Mouse (Mus musculus): ENCODE measurements around the gene Flywch1. TPM values are rescaled to one million over a fixed set of nuclear protein-coding genes. Genes with fewer than 3 reads are reported as not detected.

Flywch1 gene
- 45.9 and 68.9 TPM in 2 replicates for polyA plus RNA-seq (2012; ENCODE audit: low replicate concordance)

DNA sequence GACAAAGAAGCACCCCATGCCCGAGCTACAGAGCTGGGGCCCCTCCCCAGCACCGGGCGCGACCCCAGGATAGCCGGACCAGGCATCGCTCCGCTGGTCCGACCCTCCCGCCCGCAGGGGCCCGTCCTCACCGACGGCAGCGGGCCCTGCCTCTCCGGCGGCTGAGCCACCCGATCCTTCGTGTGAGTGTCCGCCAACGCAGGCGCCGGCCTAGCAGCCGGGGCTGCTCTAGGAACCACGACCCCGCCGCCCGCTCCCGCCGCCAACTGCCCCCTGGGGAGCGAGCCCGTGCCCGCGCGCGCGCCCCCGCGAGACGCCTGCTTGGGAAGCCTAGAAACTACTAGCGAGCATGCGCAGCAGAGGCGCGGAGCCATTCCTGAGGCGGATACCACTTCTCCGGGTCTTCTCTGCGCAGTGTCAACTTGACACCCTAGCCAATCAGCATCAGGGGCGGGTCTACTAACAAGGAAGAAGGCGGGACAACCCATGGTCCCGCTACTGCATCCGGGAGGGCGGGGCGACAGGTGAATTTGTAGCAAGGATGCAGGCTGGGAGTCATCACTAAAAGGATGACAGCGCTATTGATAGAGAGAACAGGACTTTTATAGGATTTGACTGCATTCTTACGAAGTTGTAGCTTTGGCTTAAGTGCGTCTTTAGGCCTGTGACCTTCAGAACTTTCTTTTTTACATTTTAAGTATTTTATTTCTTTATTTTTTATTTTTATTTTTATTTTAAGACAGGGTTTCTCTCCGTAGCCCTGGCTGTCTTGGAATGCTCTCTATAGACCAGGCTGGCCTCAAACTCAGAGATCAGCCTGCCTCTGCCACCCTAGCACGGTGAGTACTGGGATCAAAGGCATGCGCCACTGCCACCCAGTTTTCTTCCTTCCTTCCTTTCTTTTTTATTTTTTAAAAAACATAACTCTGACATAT is at the start of gene Flywch1:
Flywch1 (minus strand) TSS at position 319 of the 935 bp plus-strand sequence.

DNA sequence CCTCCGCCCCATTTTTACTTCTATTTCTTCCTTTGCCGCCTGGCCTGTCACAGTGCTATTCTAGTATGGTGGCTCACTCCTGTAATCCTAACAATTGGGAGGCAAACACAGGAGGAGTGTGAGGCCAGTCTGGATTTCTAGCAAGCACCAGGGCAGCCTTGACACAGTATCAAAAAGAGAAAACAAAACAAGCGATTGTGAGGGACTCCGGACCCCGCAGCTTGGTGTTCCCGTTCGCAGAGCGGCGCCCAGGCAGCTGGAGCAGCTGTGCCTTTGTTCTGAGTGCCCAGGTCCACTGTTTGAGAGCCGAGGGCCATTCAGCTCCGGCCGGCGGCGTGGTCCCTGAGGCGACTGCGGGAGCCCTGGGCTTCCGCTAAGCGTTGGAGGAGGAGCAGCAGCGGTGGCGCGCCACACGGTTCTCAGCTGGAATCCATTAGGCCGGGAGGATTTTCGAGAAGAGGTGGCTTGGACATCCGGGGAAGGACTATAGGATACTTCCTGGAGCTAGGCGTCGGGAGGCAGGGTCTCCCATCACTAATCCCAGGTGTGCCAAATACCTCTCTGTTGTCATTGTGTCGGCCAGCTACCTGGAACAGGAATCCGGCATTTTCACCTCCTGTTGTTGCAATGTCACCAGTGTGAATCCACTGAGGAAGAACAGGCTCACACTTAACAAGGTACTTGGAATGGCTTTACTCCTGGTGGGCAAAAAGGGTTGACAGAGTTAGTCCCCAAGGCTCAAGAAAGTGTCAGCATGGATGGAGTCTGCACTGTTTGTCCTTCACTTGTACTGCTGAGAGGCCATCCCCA is 19.1 kb upstream of the Flywch1 start, which contains the start of gene Srrm2:
Srrm2 (plus strand) TSS at position 264 of the 810 bp plus-strand sequence.

DNA sequence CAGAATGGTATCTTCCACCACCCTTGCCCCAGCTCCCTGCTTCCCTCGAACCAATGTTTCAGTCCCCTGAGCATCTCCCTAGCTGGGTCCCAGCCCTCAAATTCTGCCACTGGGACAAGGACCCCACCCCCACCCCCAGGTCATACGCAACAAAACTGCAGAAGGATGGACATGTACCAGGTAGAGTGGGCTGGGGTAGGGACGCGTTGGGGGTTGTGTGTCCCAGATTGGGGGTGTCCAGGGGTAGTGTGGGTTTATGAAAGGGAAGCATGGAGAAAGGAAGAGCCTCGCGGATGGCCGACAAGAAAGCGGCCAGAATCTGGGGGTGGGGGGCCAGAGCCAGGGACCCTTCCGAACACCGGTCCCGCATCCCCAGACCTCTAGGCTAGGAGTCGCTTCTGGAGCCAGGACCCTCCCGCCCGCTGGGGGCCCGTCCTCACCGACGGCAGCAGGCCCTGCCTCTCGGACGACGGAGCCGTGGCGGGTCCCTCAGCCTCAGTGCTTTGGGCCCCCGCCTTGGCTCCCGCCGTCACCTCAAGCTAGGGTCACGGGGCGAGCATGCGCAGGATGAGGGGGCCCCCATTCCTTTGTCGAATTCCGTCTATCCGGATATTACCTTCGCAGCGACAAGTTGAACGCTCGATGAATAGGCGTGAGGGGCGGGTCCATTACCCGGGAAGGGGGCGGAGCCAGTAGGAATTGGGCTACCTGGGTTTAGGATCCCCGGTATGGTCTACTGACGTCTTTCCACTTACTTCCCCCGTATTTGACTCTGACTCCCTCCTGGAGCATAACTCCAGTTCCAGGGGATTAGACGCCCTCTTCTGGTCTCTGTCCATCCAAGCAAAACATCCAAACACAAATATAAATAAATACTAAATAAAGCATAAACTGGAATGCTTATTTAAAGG is 14.4 kb upstream of the Flywch1 start, which contains the start of gene Flywch2:
Flywch2 (minus strand) TSS at position 521 of the 911 bp plus-strand sequence.

DNA sequence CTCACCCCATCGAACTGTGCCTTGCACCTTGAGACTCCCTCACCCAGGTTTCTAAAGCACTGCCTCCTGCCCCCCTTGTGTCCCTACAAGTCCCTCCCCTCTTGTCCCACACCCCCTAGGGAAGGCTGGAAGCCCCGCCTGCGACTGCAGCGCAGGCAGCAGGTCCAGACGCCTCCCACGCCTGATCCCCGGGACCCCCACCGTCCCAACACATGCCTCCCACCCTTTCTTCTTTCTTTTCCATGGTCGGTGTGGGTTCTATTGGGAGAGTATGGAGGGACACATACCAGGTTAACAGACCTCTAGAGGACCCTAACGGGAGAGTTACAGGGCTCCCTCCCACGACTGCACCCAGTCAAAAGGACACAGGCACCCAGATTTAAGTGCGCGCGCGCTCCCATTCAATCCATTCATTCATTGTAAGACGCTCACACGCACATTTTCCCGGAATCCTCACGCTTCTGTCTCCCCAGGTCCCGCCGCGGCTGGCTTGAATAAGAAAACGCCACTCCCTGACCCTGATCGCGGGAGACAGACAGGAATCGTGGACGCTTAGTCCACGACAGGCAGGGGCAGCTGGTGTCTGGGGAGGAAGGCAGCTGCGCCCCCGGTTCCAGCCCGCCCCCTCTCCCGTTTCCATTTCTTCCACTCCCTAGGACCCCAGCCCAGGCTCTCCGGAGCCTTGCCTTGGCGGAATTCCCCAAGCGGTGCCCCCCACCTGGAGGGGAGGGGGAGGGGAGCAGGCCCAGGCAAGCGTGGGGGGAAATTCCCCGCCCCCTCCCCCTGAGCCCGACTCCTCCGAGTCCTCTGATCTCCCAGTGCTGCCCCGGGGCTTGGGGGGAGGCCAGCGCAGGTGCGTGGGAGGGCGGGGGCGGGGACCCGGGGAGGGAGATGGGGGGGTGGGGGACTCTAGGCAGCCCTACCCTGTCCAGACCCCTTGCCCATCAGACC is 25.8 kb downstream of the Flywch1 start, which contains the start of gene Kremen2:
Kremen2 (minus strand) TSS at position 533 of the 951 bp plus-strand sequence.

DNA sequence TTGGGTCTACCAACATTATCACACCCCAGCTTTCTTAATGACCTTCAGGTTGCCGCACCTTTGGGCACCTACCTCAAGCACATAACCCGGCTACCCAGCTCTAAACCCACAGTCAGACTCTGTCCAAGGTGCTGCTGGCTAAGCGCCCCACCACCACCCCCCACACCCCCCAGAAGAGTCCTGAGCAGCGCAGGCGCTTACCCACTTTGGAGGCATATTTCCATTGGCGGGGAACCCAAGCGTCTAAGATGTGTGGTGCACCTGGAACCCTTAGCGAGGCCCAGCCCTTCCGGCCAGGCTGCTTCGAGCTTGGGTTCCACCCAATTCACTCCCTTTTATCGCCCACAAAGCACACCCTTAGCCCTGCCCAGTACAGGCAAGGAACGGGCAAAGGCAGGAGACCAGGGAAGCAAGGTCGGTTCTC is 30.8 kb downstream of the Flywch1 start, which contains the start of gene Paqr4:
Paqr4 (minus strand) TSS at position 270 of the 424 bp plus-strand sequence.

DNA sequence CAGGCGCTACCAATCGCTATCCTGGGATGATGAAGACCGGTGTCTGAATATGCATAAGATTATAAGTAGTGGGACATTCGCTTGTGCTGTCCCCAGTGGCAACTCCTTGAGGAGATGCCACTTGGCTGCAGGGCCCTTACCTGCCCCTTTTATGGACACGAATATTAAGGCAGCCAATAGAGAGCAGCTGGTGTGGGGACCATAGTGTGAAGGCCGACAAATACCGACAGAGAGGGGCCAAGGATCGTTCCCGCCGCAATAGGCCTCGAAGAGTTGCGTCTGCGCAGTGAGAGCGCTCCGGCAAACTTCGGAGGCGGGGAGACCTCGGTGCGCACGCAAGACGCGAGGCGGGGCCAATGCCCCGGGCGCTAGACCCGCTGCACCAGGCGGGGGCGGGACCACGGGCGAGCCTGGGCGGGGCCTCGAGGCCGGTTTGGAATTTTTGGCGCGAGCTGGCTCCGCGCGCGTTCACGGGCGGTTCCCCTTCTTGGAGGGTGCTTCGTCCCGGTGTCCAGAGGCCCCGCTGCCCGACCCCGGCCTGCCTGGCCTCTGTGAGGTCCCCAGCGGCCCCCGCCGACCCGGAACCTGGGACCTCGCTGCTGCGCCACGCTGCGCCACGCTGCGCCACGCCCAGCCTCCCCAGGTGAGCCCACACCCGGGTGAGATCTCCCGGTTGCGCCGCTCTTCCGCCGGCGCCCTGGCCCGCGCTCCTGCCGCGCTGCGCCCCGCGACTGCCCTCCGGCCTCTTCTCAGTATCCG is 45.2 kb downstream of the Flywch1 start, which contains the start of gene Pkmyt1:
Pkmyt1 (plus strand) TSS at position 338 of the 759 bp plus-strand sequence.

DNA sequence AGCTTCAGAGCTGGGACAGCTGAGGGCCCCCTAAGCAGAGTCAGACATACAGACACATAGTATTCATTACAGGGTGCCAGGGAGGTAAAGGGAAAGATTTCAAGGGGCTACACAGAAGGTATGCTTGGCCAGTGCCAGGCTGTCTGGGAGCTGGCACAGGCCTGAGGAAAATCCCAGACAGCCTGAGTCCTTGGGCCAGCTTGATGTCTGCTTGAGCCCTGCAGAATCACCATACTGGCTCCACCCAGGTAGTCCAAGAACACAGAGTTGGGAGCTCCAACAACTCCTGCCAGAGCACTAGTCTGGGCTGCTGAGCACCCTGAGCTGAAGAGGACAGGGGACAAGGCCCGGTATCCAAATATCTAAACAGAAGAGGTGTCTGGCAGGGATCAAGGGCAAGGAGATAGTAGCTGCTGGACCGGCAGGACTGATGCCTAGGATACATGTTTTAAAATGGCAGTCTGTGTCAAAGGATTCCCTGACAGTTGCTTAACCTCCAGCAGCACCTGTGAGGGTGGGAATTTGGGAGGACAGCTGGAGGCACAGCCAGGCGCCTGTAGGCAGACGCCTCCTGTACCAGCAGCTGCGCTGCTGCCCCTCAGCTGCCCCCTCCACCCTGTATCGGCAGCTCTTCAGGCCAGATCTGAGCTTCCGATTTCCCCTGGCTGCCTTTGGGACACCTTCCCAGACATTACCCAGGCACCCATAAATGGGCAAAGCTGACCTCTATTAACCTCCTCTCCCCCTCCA is 48.9 kb downstream of the Flywch1 start, which contains the start of gene 1520401A03Rik:
1520401A03Rik (minus strand) TSS at position 408 of the 750 bp plus-strand sequence.

Other genes with a start within 250 kb of the Flywch1 start
- 13.9 and 35.3 TPM in 2 replicates for gene Zfp213, start 207.4 kb downstream of the Flywch1 start, polyA plus RNA-seq (2012; ENCODE audit: low replicate concordance)
- gene Zfp13, start 172.1 kb downstream of the Flywch1 start, polyA plus RNA-seq (2012; ENCODE audit: low replicate concordance) = 0.14 and 0.28 TPM in 2 replicates
- not detected in 2 replicates for gene Zscan10, start 170.7 kb downstream of the Flywch1 start, polyA plus RNA-seq (2012; ENCODE audit: low replicate concordance)
- 6.0 and 11.0 TPM in 2 replicates for gene Mmp25, start 126.3 kb downstream of the Flywch1 start, polyA plus RNA-seq (2012; ENCODE audit: low replicate concordance)
- 0.13 and 0.51 TPM in 2 replicates for gene Bicdl2, start 111.1 kb downstream of the Flywch1 start, polyA plus RNA-seq (2012; ENCODE audit: low replicate concordance)
- gene Hcfc1r1, start 98.0 kb downstream of the Flywch1 start, polyA plus RNA-seq (2012; ENCODE audit: low replicate concordance) = 312 and 318 TPM in 2 replicates
- gene Thoc6, start 97.7 kb downstream of the Flywch1 start, polyA plus RNA-seq (2012; ENCODE audit: low replicate concordance) = 35.4 and 57.0 TPM in 2 replicates
- 5.3 and 7.1 TPM in 2 replicates for gene Tnfrsf12a, start 94.1 kb downstream of the Flywch1 start, polyA plus RNA-seq (2012; ENCODE audit: low replicate concordance)
- not detected in 2 replicates for gene Cldn6, start 92.4 kb downstream of the Flywch1 start, polyA plus RNA-seq (2012; ENCODE audit: low replicate concordance)
- gene Cldn9, start 87.6 kb downstream of the Flywch1 start, polyA plus RNA-seq (2012; ENCODE audit: low replicate concordance) = not detected in 2 replicates
- gene 1520401A03Rik, start 48.8 kb downstream of the Flywch1 start, polyA plus RNA-seq (2012; ENCODE audit: low replicate concordance) = not detected in 2 replicates
- gene Pkmyt1, start 45.3 kb downstream of the Flywch1 start, polyA plus RNA-seq (2012; ENCODE audit: low replicate concordance) = 73.1 and 119 TPM in 2 replicates
- 3.4 and 7.7 TPM in 2 replicates for gene Paqr4, start 30.7 kb downstream of the Flywch1 start, polyA plus RNA-seq (2012; ENCODE audit: low replicate concordance)
- 0.36 and 1.4 TPM in 2 replicates for gene Kremen2, start 25.8 kb downstream of the Flywch1 start, polyA plus RNA-seq (2012; ENCODE audit: low replicate concordance)
- 2.9 and 5.6 TPM in 2 replicates for gene Flywch2, start 14.5 kb upstream of the Flywch1 start, polyA plus RNA-seq (2012; ENCODE audit: low replicate concordance)
- gene Srrm2, start 18.9 kb upstream of the Flywch1 start, polyA plus RNA-seq (2012; ENCODE audit: low replicate concordance) = 277 and 500 TPM in 2 replicates
- gene Elob, start 57.5 kb upstream of the Flywch1 start, polyA plus RNA-seq (2012; ENCODE audit: low replicate concordance) = 50.9 and 630 TPM in 2 replicates
- gene Prss33, start 64.5 kb upstream of the Flywch1 start, polyA plus RNA-seq (2012; ENCODE audit: low replicate concordance) = 0.54 and 1.6 TPM in 2 replicates
- 0.10 TPM in 1 of 2 replicates, not detected in the other for gene Prss32, start 72.3 kb upstream of the Flywch1 start, polyA plus RNA-seq (2012; ENCODE audit: low replicate concordance)
- gene Prss41, start 72.6 kb upstream of the Flywch1 start, polyA plus RNA-seq (2012; ENCODE audit: low replicate concordance) = 2.9 and 3.0 TPM in 2 replicates
- 0.15 TPM in 1 of 2 replicates, not detected in the other for gene Prss21, start 96.5 kb upstream of the Flywch1 start, polyA plus RNA-seq (2012; ENCODE audit: low replicate concordance)
- not detected in 2 replicates for gene Dcpp1, start 109.3 kb upstream of the Flywch1 start, polyA plus RNA-seq (2012; ENCODE audit: low replicate concordance)
- not detected in 2 replicates for gene Dcpp2, start 109.3 kb upstream of the Flywch1 start, polyA plus RNA-seq (2012; ENCODE audit: low replicate concordance)
- gene Dcpp3, start 145.9 kb upstream of the Flywch1 start, polyA plus RNA-seq (2012; ENCODE audit: low replicate concordance) = not detected in 2 replicates
- not detected in 2 replicates for gene Sbp, start 170.1 kb upstream of the Flywch1 start, polyA plus RNA-seq (2012; ENCODE audit: low replicate concordance)
- not detected in 2 replicates for gene Sbpl, start 183.7 kb upstream of the Flywch1 start, polyA plus RNA-seq (2012; ENCODE audit: low replicate concordance)
- gene Prss30, start 209.0 kb upstream of the Flywch1 start, polyA plus RNA-seq (2012; ENCODE audit: low replicate concordance) = 0.91 and 1.5 TPM in 2 replicates
- 0.17 TPM in 1 of 2 replicates, not detected in the other for gene Prss22, start 226.5 kb upstream of the Flywch1 start, polyA plus RNA-seq (2012; ENCODE audit: low replicate concordance)